Mouse (Mus musculus): ENCODE results near the gene Kcnmb1.
A peak's percentile ranks its signal among the peaks of the same experiment; 100 is the strongest.

The Kcnmb1 gene

GRCm38 (mm10) chr11:33962688-33963407 is at the start of gene Kcnmb1:
Gene Kcnmb1, plus strand, starts transcription at chr11:33963013.
- DNase-seq: no peak

- no peak for DNase-seq
Measured at GRCm38 (mm10) chr11:33913061-33913460, 49.8 kb upstream of the Kcnmb1 start.

- DNase-seq: no peak
Measured at GRCm38 (mm10) chr11:33914216-33914615, 48.6 kb upstream of the Kcnmb1 start.

GRCm38 (mm10) chr11:33917574-33917973 is 45.2 kb upstream of the Kcnmb1 start:
- DNase-seq: peak; percentile 69

- DNase-seq: no peak
Measured at GRCm38 (mm10) chr11:33918424-33918823, 44.4 kb upstream of the Kcnmb1 start.

GRCm38 (mm10) chr11:33919826-33920225 is 43.0 kb upstream of the Kcnmb1 start:
- no peak for DNase-seq

GRCm38 (mm10) chr11:33921451-33921850 is 41.4 kb upstream of the Kcnmb1 start:
- DNase-seq: no peak

- DNase-seq: no peak
Measured at GRCm38 (mm10) chr11:33923031-33923430, 39.8 kb upstream of the Kcnmb1 start.

- DNase-seq: no peak
Measured at GRCm38 (mm10) chr11:33925778-33926177, 37.0 kb upstream of the Kcnmb1 start.

GRCm38 (mm10) chr11:33926551-33926950 is 36.3 kb upstream of the Kcnmb1 start:
- DNase-seq: no peak

- no peak for DNase-seq
Measured at GRCm38 (mm10) chr11:33927321-33927720, 35.5 kb upstream of the Kcnmb1 start.

GRCm38 (mm10) chr11:33927836-33928235 is 35.0 kb upstream of the Kcnmb1 start:
- DNase-seq: no peak

- DNase-seq: no peak
Measured at GRCm38 (mm10) chr11:33928658-33929057, 34.2 kb upstream of the Kcnmb1 start.

- DNase-seq: no peak
Measured at GRCm38 (mm10) chr11:33929412-33929811, 33.4 kb upstream of the Kcnmb1 start.

GRCm38 (mm10) chr11:33931836-33932385 is 30.9 kb upstream of the Kcnmb1 start:
- DNase-seq: no peak

GRCm38 (mm10) chr11:33932386-33933111 is 30.3 kb upstream of the Kcnmb1 start:
- DNase-seq: no peak

- no peak for DNase-seq
Measured at GRCm38 (mm10) chr11:33934286-33934685, 28.5 kb upstream of the Kcnmb1 start.

GRCm38 (mm10) chr11:33937641-33938040 is 25.2 kb upstream of the Kcnmb1 start:
- DNase-seq: no peak

GRCm38 (mm10) chr11:33938561-33939274 is 24.1 kb upstream of the Kcnmb1 start:
- DNase-seq: no peak

- no peak for DNase-seq
Measured at GRCm38 (mm10) chr11:33939456-33940113, 23.2 kb upstream of the Kcnmb1 start.

GRCm38 (mm10) chr11:33943565-33943964 is 19.2 kb upstream of the Kcnmb1 start:
- no peak for DNase-seq

GRCm38 (mm10) chr11:33944067-33944785 is 18.6 kb upstream of the Kcnmb1 start:
- no peak for DNase-seq

All from cerebellum, adult 8-10 months (tissue).